Mouse (Mus musculus): Measurements from ENCODE around the gene Fahd2a.

DNA sequence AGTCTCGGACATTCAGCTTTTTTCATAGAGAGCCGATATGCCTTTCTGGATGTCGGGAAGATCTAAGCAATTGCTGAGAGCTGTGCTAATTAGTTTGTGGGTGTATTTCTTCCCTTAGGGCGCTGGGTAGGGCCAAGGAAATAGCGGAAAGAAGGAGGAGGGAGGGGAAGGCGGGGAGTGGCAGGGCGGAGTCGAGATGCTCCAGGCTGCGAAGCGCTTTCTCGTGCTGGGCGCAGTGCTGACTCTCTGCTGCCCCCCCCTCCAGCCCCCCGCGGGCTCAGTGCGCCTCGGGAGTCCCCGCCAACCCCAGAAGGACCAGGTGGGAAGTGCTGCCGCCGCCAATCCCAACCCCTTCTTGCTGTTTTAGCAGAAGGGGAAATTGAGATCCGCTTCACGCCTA, 38.6 kb upstream of the Fahd2a start:
- TF ChIP-seq POLR2A (IDR thresholded peaks at IDR 0.05; ENCODE audit: borderline replicate concordance, low read depth, low read length) (no peak), CTCF (IDR thresholded peaks at IDR 0.05; ENCODE audit: low read depth, low read length) (no peak)
